Mouse (Mus musculus) CD4-positive helper T cell, adult 2 months (primary cell): ENCODE data around the gene Fxyd2.

Experiments used
- DNase-seq: peaks from one replicate; pipeline ENCODE4 v3.0.0-alpha.2; 2012; ENCODE audit warnings: low read depth, missing footprints, low spot score

Gene Fxyd2

GRCm38 (mm10) chr9:45399434-45399833 is at the start of gene Fxyd2:
Gene Fxyd2 (plus strand): TSS chr9:45399669.
- no peak for DNase-seq

- DNase-seq: no peak
Observed at GRCm38 (mm10) chr9:45349851-45350250, 49.6 kb upstream of the Fxyd2 start.

GRCm38 (mm10) chr9:45355192-45355591 is 44.3 kb upstream of the Fxyd2 start:
- no peak for DNase-seq

GRCm38 (mm10) chr9:45358356-45358755 is 41.1 kb upstream of the Fxyd2 start:
- no peak for DNase-seq

GRCm38 (mm10) chr9:45362051-45362461 is 37.4 kb upstream of the Fxyd2 start:
- no peak for DNase-seq

- DNase-seq: no peak
Observed at GRCm38 (mm10) chr9:45363639-45364214, 35.7 kb upstream of the Fxyd2 start.

GRCm38 (mm10) chr9:45367716-45368115 is 31.8 kb upstream of the Fxyd2 start:
- DNase-seq: no peak

GRCm38 (mm10) chr9:45368341-45368901 is 31.0 kb upstream of the Fxyd2 start:
- no peak for DNase-seq

GRCm38 (mm10) chr9:45370117-45370561 is 29.3 kb upstream of the Fxyd2 start, which contains the start of gene Fxyd6:
Gene Fxyd6 (plus strand): TSS chr9:45370185.
- no peak for DNase-seq

- no peak for DNase-seq
Observed at GRCm38 (mm10) chr9:45370616-45371336, 28.7 kb upstream of the Fxyd2 start.

GRCm38 (mm10) chr9:45371337-45371707 is 28.1 kb upstream of the Fxyd2 start:
- no peak for DNase-seq

GRCm38 (mm10) chr9:45373896-45374295 is 25.6 kb upstream of the Fxyd2 start:
- DNase-seq: no peak

GRCm38 (mm10) chr9:45374988-45375502 is 24.4 kb upstream of the Fxyd2 start:
- no peak for DNase-seq

GRCm38 (mm10) chr9:45376427-45376826 is 23.0 kb upstream of the Fxyd2 start:
- no peak for DNase-seq

- DNase-seq: no peak
Observed at GRCm38 (mm10) chr9:45376883-45377282, 22.6 kb upstream of the Fxyd2 start.

- DNase-seq: no peak
Observed at GRCm38 (mm10) chr9:45380411-45381251, 18.8 kb upstream of the Fxyd2 start.

- no peak for DNase-seq
Observed at GRCm38 (mm10) chr9:45382336-45382735, 17.1 kb upstream of the Fxyd2 start.

GRCm38 (mm10) chr9:45382834-45383233 is 16.6 kb upstream of the Fxyd2 start:
- no peak for DNase-seq

- no peak for DNase-seq
Observed at GRCm38 (mm10) chr9:45383883-45384282, 15.6 kb upstream of the Fxyd2 start.

GRCm38 (mm10) chr9:45386698-45387097 is 12.8 kb upstream of the Fxyd2 start:
- no peak for DNase-seq

GRCm38 (mm10) chr9:45388385-45388994 is 11.0 kb upstream of the Fxyd2 start:
- DNase-seq: peak; percentile 81
